Mouse (Mus musculus): ENCODE data around the gene Reep3.

Reep3 gene

GRCm38 (mm10) chr10:66974417-66974816 is 122.3 kb downstream of the Reep3 start:
- DNase-seq (ENCODE audit: low read depth, low spot score) = no peak

GRCm38 (mm10) chr10:66973866-66974265 is 122.9 kb downstream of the Reep3 start:
- no peak for DNase-seq (ENCODE audit: low read depth, low spot score)

- DNase-seq (ENCODE audit: low read depth, low spot score) = no peak
These were observed 123.5 kb downstream of the Reep3 start for GRCm38 (mm10) chr10:66973274-66973673.

GRCm38 (mm10) chr10:66970336-66971115 is 126.2 kb downstream of the Reep3 start:
- DNase-seq (ENCODE audit: low read depth, low spot score) = no peak

- no peak for DNase-seq (ENCODE audit: low read depth, low spot score)
These were observed 127.2 kb downstream of the Reep3 start for GRCm38 (mm10) chr10:66969581-66969980.

GRCm38 (mm10) chr10:66969081-66969480 is 127.7 kb downstream of the Reep3 start:
- DNase-seq (ENCODE audit: low read depth, low spot score) = no peak

DNA sequence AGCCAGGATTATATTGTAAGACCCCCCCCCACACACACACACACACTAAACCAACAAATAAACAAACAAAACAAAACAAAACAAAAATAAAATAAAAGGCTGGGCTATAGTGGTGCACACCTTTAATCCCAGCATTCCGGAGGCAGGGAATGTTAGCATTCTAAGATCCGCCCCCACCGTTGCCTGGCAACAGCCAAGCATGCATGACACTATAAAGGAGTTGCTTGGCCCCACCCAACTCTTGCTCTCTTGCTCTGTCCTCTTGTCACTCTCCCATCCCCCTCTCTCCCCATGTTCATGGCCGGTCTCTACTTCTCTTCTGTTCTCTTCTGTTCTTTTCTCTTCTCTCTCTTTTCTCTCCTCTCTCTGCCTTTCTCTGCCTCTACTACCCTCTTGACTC is 128.2 kb downstream of the Reep3 start:
- no peak for DNase-seq (ENCODE audit: low read depth, low spot score)

- no peak for DNase-seq (ENCODE audit: low read depth, low spot score)
These were observed 130.2 kb downstream of the Reep3 start for GRCm38 (mm10) chr10:66966391-66967109.

DNA sequence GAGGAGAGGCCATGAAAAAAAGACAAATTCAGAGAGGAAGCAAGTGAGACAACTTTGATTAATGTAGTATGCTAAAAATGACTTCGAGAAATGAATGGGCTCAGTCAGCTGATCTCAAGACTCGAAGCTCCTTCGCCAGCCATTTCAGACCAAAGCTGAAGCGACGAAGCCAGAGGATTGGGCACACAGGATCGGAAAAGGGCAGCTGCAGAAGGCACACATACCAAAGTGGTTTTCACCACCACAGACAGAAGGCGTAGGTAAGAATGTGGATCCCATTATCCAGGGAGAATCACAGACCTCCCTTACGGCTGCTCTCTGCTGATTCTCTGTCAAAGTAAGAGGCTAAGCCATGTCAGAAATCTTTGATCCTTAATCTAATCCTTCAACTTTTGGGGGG is 136.6 kb downstream of the Reep3 start:
- DNase-seq (ENCODE audit: low read depth, low spot score) = no peak

All from embryo, embryonic 11.5 days (tissue).